Mouse (Mus musculus) lung, postnatal 0 days (tissue): ENCODE data around the gene Lrrc38. TPM values are rescaled to one million over a fixed set of nuclear protein-coding genes. Genes with fewer than 3 reads are reported as not detected.
"Not testable (repeated sequence)": the region's sequence is repeated elsewhere in the genome, so short reads cannot be mapped to it uniquely, and the experiment has no call there.

ENCODE experiments used
- ATAC-seq: fragments of 200-750 bp; cut with Nextera tagmentation; 2 replicates; pipeline ENCODE4 v1.8.0; 2017; ENCODE audit warnings: moderate library complexity
- DNase-seq: peaks from one replicate; pipeline ENCODE4 v3.0.0-alpha.2; 2016; ENCODE audit warnings: low spot score
- H3K27ac ChIP-seq: fragments of 300-500 bp; sonication (generic); 2 replicates; pipeline ENCODE4 v1.5.1; 2014; ENCODE audit warnings: antibody characterized with exemption, mild to moderate bottlenecking, low read length, mixed read lengths
- H3K27me3 ChIP-seq: fragments of 300-500 bp; sonication (generic); replicated peaks from 2 replicates; pipeline ENCODE4 v1.6.1; 2014; ENCODE audit warnings: low read length, mixed read lengths; ENCODE audit not compliant: insufficient read depth
- H3K36me3 ChIP-seq: fragments of 300-500 bp; sonication (generic); 2 replicates; pipeline ENCODE4 v1.6.1; 2014; ENCODE audit warnings: low read length, mixed read lengths; ENCODE audit not compliant: insufficient read depth
- H3K4me1 ChIP-seq: fragments of 300-500 bp; sonication (generic); 2 replicates; pipeline ENCODE4 v1.6.1; 2014; ENCODE audit warnings: antibody characterized with exemption, low read depth, low read length, mixed read lengths; ENCODE audit not compliant: insufficient read depth
- H3K4me2 ChIP-seq: fragments of 300-500 bp; sonication (generic); replicated peaks from 2 replicates; pipeline ENCODE4 v1.6.1; 2014; ENCODE audit warnings: low read depth, mild to moderate bottlenecking, low read length, moderate library complexity, mixed read lengths
- H3K4me3 ChIP-seq: fragments of 300-500 bp; sonication (generic); 2 replicates; pipeline ENCODE4 v1.5.1; 2014; ENCODE audit warnings: low read depth, low read length
- H3K9ac ChIP-seq: fragments of 300-500 bp; sonication (generic); replicated peaks from 2 replicates; pipeline ENCODE4 v1.6.1; 2014; ENCODE audit warnings: low read depth, mild to moderate bottlenecking
- H3K9me3 ChIP-seq: fragments of 300-500 bp; sonication (generic); 2 replicates; pipeline ENCODE4 v1.6.1; 2016; ENCODE audit warnings: low read length, mixed read lengths
- CTCF ChIP-seq: IDR thresholded peaks from 2 replicates; pipeline ENCODE4 v1.5.1; 2016; ENCODE audit warnings: antibody characterized with exemption, mild to moderate bottlenecking
- EP300 ChIP-seq: IDR thresholded peaks from 2 replicates; pipeline ENCODE4 v1.6.1; 2016; ENCODE audit warnings: antibody characterized with exemption, mild to moderate bottlenecking, control low read depth
- WGBS: fragments of 180-500 bp; shearing (Covaris S2); extraction: QIAGEN DNeasy Blood & Tissue Kit; methylation state at CpG from one replicate; pipeline ENCODE4 v1.1.7; 2014; 5-methylcytosine and 5-hydroxymethylcytosine counted together
- polyA plus RNA-seq: library from polyadenylated mRNA; unstranded; fragments of >200 nt; fragmentation: Nextera tagmentation; extraction: Ambion mirVana; gene quantifications from 2 replicates; pipeline ENCODE4 v1.2.1, GENCODE M21; 2015

Lrrc38 gene
- polyA plus RNA-seq, 1 experiment from 2014 or later: not detected

GRCm38 (mm10) chr4:143330566-143330965, 19.0 kb upstream of the Lrrc38 start:
- no peak overlapping the region for H3K4me3 ChIP-seq
- H3K27me3 ChIP-seq: no peaks in the 10 kb centered on the region
- H3K27ac ChIP-seq: no peak overlapping the region
- no peaks in the 10 kb centered on the region for H3K4me1 ChIP-seq
- DNase-seq (peak; percentile 32), ATAC-seq (no peak)
- no peak overlapping the region for H3K4me2 ChIP-seq
- TF ChIP-seq EP300 (no peak), CTCF (no peak)
- WGBS: 21% methylated on average over 9 of the region's 9 CpGs
- H3K9me3 ChIP-seq: no peaks in the 10 kb centered on the region
- H3K36me3 ChIP-seq: no peaks in the 10 kb centered on the region
- no peak overlapping the region for H3K9ac ChIP-seq

DNA sequence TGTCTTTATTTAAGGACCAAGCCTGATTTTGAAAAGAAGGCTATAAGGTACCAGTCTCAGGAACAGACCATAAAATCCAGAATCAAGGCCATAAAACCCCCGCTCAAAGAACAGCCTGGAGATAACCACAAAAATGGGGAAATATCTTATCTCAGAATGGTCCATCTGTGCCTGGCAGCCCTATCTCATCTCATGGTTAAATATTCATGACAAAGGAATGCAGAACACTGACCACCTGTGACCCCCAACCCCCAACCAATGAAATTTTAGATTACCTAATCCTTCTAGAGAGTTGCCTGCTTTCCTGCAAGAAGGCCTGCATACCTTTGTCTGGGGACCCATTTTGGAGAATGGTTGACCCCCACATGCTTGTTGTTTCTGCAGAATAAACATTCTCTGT, 17.8 kb upstream of the Lrrc38 start:
- 69% methylated on average over 1 of the region's 1 CpGs for WGBS
- no peak overlapping the region for H3K9ac ChIP-seq
- H3K27me3 ChIP-seq: no peaks in the 10 kb centered on the region
- no peaks in the 10 kb centered on the region for H3K4me1 ChIP-seq
- H3K9me3 ChIP-seq: no peaks in the 10 kb centered on the region
- DNase-seq (no peak), ATAC-seq (no peak)
- no peak overlapping the region for H3K4me2 ChIP-seq
- H3K4me3 ChIP-seq: no peak overlapping the region
- H3K27ac ChIP-seq: no peak overlapping the region
- H3K36me3 ChIP-seq: no peaks in the 10 kb centered on the region
- TF ChIP-seq CTCF (no peak), EP300 (no peak)

DNA sequence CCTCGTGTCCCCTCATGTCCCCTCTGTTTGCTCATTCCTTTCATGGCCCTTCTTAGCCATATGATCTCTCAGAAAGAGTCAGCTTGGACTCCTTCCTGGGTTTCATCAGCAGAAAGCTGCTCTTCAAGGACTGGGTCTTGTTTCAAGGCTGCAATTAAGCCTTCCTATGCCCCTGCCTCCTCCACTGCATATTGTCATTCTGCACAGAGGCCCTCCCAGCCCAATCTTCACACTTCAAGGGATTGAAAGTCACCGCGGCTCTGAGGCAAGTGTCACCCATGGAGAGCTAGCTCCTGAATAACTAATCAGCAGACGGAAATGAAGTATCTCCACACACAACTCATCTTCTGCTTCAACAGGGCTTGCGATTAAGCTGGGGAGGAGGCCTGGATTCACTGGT, 15.4 kb upstream of the Lrrc38 start:
- H3K4me3 ChIP-seq: no peak overlapping the region
- 36% methylated on average over 5 of the region's 5 CpGs for WGBS
- no peaks in the 10 kb centered on the region for H3K27me3 ChIP-seq
- no peak overlapping the region for H3K4me2 ChIP-seq
- no peaks in the 10 kb centered on the region for H3K9me3 ChIP-seq
- H3K27ac ChIP-seq: no peak overlapping the region
- TF ChIP-seq CTCF (no peak), EP300 (no peak)
- H3K4me1 ChIP-seq: no peaks in the 10 kb centered on the region
- ATAC-seq (no peak), DNase-seq (no peak)
- no peak overlapping the region for H3K9ac ChIP-seq
- no peaks in the 10 kb centered on the region for H3K36me3 ChIP-seq

DNA sequence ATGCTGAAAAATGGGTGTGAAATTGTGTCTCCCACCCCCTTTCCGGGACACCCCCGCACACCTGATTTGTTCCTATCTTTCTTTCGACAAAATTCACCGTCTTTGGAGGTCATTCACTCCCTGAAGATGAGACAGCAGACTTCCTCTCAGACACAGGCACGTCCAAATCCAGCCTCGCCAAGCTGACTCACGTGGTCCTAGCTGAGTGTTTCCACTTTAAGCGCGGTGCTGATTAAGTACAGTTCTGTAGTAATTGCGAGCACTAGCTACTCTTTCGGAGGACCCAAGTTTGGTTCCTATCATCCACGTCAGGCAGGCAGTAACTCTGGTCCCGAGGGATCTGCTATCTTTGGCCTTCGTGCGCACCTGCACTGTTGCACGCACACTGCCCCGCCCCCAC, 14.6 kb upstream of the Lrrc38 start:
- DNase-seq (no peak), ATAC-seq (no peak)
- TF ChIP-seq CTCF (no peak), EP300 (no peak)
- no peak overlapping the region for H3K27ac ChIP-seq
- no peaks in the 10 kb centered on the region for H3K36me3 ChIP-seq
- H3K4me3 ChIP-seq: no peak overlapping the region
- no peaks in the 10 kb centered on the region for H3K4me1 ChIP-seq
- no peaks in the 10 kb centered on the region for H3K27me3 ChIP-seq
- 82% methylated on average over 17 of the region's 17 CpGs for WGBS
- no peak overlapping the region for H3K9ac ChIP-seq
- H3K9me3 ChIP-seq: no peaks in the 10 kb centered on the region
- H3K4me2 ChIP-seq: no peak overlapping the region

GRCm38 (mm10) chr4:143336096-143336495, 13.5 kb upstream of the Lrrc38 start:
- Histone ChIP-seq H3K4me3 (no peak overlapping the region), H3K27ac (no peak overlapping the region), H3K4me1 (no peaks in the 10 kb centered on the region), H3K27me3 (no peaks in the 10 kb centered on the region), H3K36me3 (no peaks in the 10 kb centered on the region), H3K9me3 (no peaks in the 10 kb centered on the region), H3K4me2 (no peak overlapping the region), H3K9ac (no peak overlapping the region)
- no peak for ATAC-seq
- no peak for DNase-seq
- no peak for TF ChIP-seq CTCF
- no peak for TF ChIP-seq EP300
- WGBS: 60% methylated on average over 2 of the region's 2 CpGs

GRCm38 (mm10) chr4:143339808-143340207, 9.7 kb upstream of the Lrrc38 start:
- H3K4me1 ChIP-seq: no peaks in the 10 kb centered on the region
- H3K9ac ChIP-seq: no peak overlapping the region
- H3K9me3 ChIP-seq: no peaks in the 10 kb centered on the region
- DNase-seq: no peak
- no peak for TF ChIP-seq EP300
- TF ChIP-seq CTCF: no peak
- H3K4me3 ChIP-seq: no peak overlapping the region
- no peaks in the 10 kb centered on the region for H3K36me3 ChIP-seq
- no peaks in the 10 kb centered on the region for H3K27me3 ChIP-seq
- ATAC-seq: no peak
- no peak overlapping the region for H3K4me2 ChIP-seq
- H3K27ac ChIP-seq: no peak overlapping the region
- WGBS: 87% methylated on average over 13 of the region's 13 CpGs

GRCm38 (mm10) chr4:143341470-143341869, 8.1 kb upstream of the Lrrc38 start:
- WGBS: 84% methylated on average over 7 of the region's 7 CpGs
- ATAC-seq: no peak
- no peak overlapping the region for H3K9ac ChIP-seq
- no peak overlapping the region for H3K4me2 ChIP-seq
- H3K27me3 ChIP-seq: no peaks in the 10 kb centered on the region
- H3K36me3 ChIP-seq: no peaks in the 10 kb centered on the region
- TF ChIP-seq EP300 (no peak), CTCF (no peak)
- no peak overlapping the region for H3K4me3 ChIP-seq
- H3K9me3 ChIP-seq: no peaks in the 10 kb centered on the region
- H3K4me1 ChIP-seq: no peaks in the 10 kb centered on the region
- no peak overlapping the region for H3K27ac ChIP-seq
- no peak for DNase-seq

DNA sequence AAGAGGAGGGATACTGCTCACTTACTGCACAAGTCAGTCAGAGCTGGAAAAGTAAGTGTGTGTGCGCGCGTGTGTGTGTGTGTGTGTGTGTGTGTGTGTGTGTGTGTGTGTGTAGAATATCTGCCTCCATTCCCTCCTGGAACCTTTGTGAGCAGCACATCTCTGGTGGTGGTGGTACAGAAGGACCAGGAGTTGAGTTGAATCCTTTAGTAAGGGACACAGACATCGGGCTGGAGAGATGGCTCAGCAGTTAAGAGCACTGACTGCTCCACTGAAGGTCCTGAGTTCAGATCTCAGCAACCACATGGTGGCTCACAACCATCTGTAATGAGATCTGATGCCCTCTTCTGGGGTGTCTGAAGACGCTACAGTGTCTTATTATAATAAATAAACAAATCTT, 4.1 kb upstream of the Lrrc38 start:
- peaks cover 15% of the 10 kb centered on the region for H3K27me3 ChIP-seq
- not testable (repeated sequence) for ATAC-seq, H3K27ac ChIP-seq, H3K4me1 ChIP-seq, H3K36me3 ChIP-seq, DNase-seq, H3K4me3 ChIP-seq, H3K9me3 ChIP-seq, H3K9ac ChIP-seq, H3K4me2 ChIP-seq
- WGBS: 78% methylated on average over 5 of the region's 5 CpGs
